Mouse (Mus musculus) liver, postnatal 0 days (tissue): ENCODE measurements around the gene Jkamp.

Experiments
- CTCF ChIP-seq: sonication (generic); IDR thresholded peaks from 2 replicates; pipeline ENCODE4 v1.5.1; 2016; ENCODE audit warnings: antibody characterized with exemption, low read depth
- EP300 ChIP-seq: IDR thresholded peaks from 2 replicates; pipeline ENCODE4 v1.6.1; 2016; ENCODE audit warnings: antibody characterized with exemption, low read depth, mild to moderate bottlenecking

DNA sequence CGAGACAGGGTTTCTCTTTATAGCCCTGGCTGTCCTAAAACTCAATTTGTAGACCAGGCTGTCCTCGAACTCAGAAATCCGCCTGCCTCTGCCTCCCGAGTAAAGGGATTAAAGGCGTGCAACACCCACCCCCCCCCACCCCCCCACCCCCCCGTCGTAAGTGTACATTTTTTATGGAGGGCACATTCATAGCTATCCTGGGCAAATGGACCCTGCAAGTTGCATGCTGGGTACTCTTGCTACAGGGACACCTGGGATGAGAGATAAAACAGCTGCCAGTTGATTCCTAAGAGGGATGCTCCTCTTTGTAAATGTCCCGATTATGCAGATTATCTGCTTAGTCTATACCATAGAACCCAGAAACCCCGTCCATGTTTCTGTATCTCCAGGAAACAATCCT lies 2.1 kb upstream of the Jkamp start:
- no peak for TF ChIP-seq EP300
- no peak for TF ChIP-seq CTCF
